Mouse (Mus musculus) intestine, embryonic 16.5 days (tissue): ENCODE measurements around the gene Zbed4. TPM values are rescaled to one million over a fixed set of nuclear protein-coding genes. Genes with fewer than 3 reads are reported as not detected.

Source experiments
- ATAC-seq: fragments of 200-750 bp; cut with Nextera tagmentation; 2 replicates; pipeline ENCODE4 v1.8.0; 2017; ENCODE audit warnings: moderate TSS enrichment, moderate library complexity
- H3K27ac ChIP-seq: fragments of 300-500 bp; sonication (generic); 2 replicates; pipeline ENCODE4 v1.5.1; 2014; ENCODE audit warnings: mild to moderate bottlenecking, low read length
- H3K27me3 ChIP-seq: fragments of 300-500 bp; sonication (generic); replicated peaks from 2 replicates; pipeline ENCODE4 v1.6.1; 2014; ENCODE audit warnings: low read length, control low read depth, mixed read lengths; ENCODE audit not compliant: control insufficient read depth, insufficient read depth
- H3K36me3 ChIP-seq: fragments of 300-500 bp; sonication (generic); 2 replicates; pipeline ENCODE4 v1.6.1; 2014; ENCODE audit warnings: low read length, control low read depth; ENCODE audit not compliant: control insufficient read depth, insufficient read depth
- H3K4me1 ChIP-seq: fragments of 300-500 bp; sonication (generic); 2 replicates; pipeline ENCODE4 v1.6.1; 2014; ENCODE audit warnings: low read length, control low read depth, mixed read lengths; ENCODE audit not compliant: control insufficient read depth, insufficient read depth
- H3K4me2 ChIP-seq: fragments of 300-500 bp; sonication (generic); 2 replicates; pipeline ENCODE4 v1.6.1; 2014; ENCODE audit warnings: low read depth, low read length, control low read depth
- H3K4me3 ChIP-seq: fragments of 300-500 bp; sonication (generic); 2 replicates; pipeline ENCODE4 v1.5.1; 2014; ENCODE audit warnings: mild to moderate bottlenecking, low read length
- H3K9ac ChIP-seq: fragments of 300-500 bp; sonication (generic); 2 replicates; pipeline ENCODE4 v1.6.1; 2014; ENCODE audit warnings: low read depth, low read length
- H3K9me3 ChIP-seq: fragments of 300-500 bp; sonication (generic); 2 replicates; pipeline ENCODE4 v1.6.1; 2016; ENCODE audit warnings: low read length, control low read depth; ENCODE audit not compliant: control insufficient read depth
- WGBS: fragments of 180-500 bp; shearing (Covaris S2); extraction: QIAGEN DNeasy Blood & Tissue Kit; methylation state at CpG from one replicate; pipeline ENCODE4 v1.1.7; 2014; 5-methylcytosine and 5-hydroxymethylcytosine counted together
- polyA plus RNA-seq: library from polyadenylated mRNA; unstranded; fragments of >200 nt; fragmentation: Nextera tagmentation; extraction: Ambion mirVana; gene quantifications from 2 replicates; pipeline ENCODE4 v1.2.1, GENCODE M21; 2015

The Zbed4 gene
- polyA plus RNA-seq, 1 experiment from 2014 or later, result 11.9 TPM

GRCm38 (mm10) chr15:88814411-88815047, 63.1 kb downstream of the Zbed4 start:
- 92% methylated on average over 11 of the region's 11 CpGs for WGBS
- Histone ChIP-seq H3K9me3 (no peaks in the 10 kb centered on the region), H3K27ac (no peak overlapping the region), H3K36me3 (peaks cover 19% of the 10 kb centered on the region), H3K27me3 (no peaks in the 10 kb centered on the region), H3K4me2 (no peak overlapping the region), H3K4me3 (no peak overlapping the region), H3K9ac (no peak overlapping the region), H3K4me1 (peaks cover 4% of the 10 kb centered on the region)
- no peak for ATAC-seq

- Histone ChIP-seq H3K9ac (no peak overlapping the region), H3K27ac (no peak overlapping the region), H3K4me3 (no peak overlapping the region), H3K4me2 (no peak overlapping the region), H3K9me3 (no peaks in the 10 kb centered on the region), H3K4me1 (peaks cover 7% of the 10 kb centered on the region), H3K27me3 (no peaks in the 10 kb centered on the region), H3K36me3 (peaks cover 19% of the 10 kb centered on the region)
- 89% methylated on average over 6 of the region's 6 CpGs for WGBS
- no peak for ATAC-seq
Measured at GRCm38 (mm10) chr15:88815196-88815700, 63.8 kb downstream of the Zbed4 start.

GRCm38 (mm10) chr15:88819026-88819905, 67.8 kb downstream of the Zbed4 start, which contains the start of the genes Alg12 and Creld2:
Gene Alg12, minus strand, starts transcription at chr15:88819318.
Gene Creld2, plus strand, starts transcription at chr15:88819646.
- H3K27ac ChIP-seq, result peak within 1 kb of the TSS; percentile 74
- H3K4me3 ChIP-seq, result peak within 1 kb of the TSS; percentile 86
- no peaks in the 10 kb centered on the region for H3K9me3 ChIP-seq
- peak within 1 kb of the TSS; percentile 73 for H3K4me2 ChIP-seq
- WGBS, result under 1% methylated on average over 86 of the region's 88 CpGs
- H3K27me3 ChIP-seq, result no peaks in the 10 kb centered on the region
- peaks cover 26% of the 10 kb centered on the region for H3K36me3 ChIP-seq
- peak; percentile 99 for ATAC-seq
- H3K9ac ChIP-seq, result peak within 1 kb of the TSS; percentile 90
- peaks cover 19% of the 10 kb centered on the region for H3K4me1 ChIP-seq

GRCm38 (mm10) chr15:88819906-88820303, 68.4 kb downstream of the Zbed4 start:
- ATAC-seq, result no peak; the same call in 1 of the 2 replicates
- Histone ChIP-seq H3K36me3 (peaks cover 19% of the 10 kb centered on the region), H3K4me1 (peaks cover 19% of the 10 kb centered on the region), H3K27ac (no peak overlapping the region; the same call in 1 of the 2 replicates), H3K27me3 (no peaks in the 10 kb centered on the region), H3K4me2 (peak overlapping the region; percentile 73), H3K4me3 (peak overlapping the region; percentile 86), H3K9me3 (no peaks in the 10 kb centered on the region), H3K9ac (peak overlapping the region; percentile 90)
- WGBS, result under 1% methylated on average over 23 of the region's 23 CpGs

- peaks cover 9% of the 10 kb centered on the region; the same call in 1 of the 2 replicates for H3K36me3 ChIP-seq
- H3K9ac ChIP-seq, result peak overlapping the region; percentile 19; the same call in 1 of the 2 replicates
- WGBS, result 83% methylated on average over 7 of the region's 7 CpGs
- peaks cover 19% of the 10 kb centered on the region for H3K4me1 ChIP-seq
- H3K27ac ChIP-seq, result no peak overlapping the region
- no peak for ATAC-seq
- H3K9me3 ChIP-seq, result no peaks in the 10 kb centered on the region
- H3K27me3 ChIP-seq, result no peaks in the 10 kb centered on the region
- no peak overlapping the region for H3K4me3 ChIP-seq
- 0 out of 2 replicates have a peak overlapping the region, but pooled peaks have one; percentile 6 for H3K4me2 ChIP-seq
Measured at GRCm38 (mm10) chr15:88821403-88821802, 69.9 kb downstream of the Zbed4 start.

- WGBS, result 95% methylated on average over 7 of the region's 7 CpGs
- H3K27me3 ChIP-seq, result no peaks in the 10 kb centered on the region
- ATAC-seq, result no peak
- peaks cover 19% of the 10 kb centered on the region for H3K4me1 ChIP-seq
- no peak overlapping the region for H3K27ac ChIP-seq
- H3K4me3 ChIP-seq, result no peak overlapping the region
- no peaks in the 10 kb centered on the region for H3K9me3 ChIP-seq
- peaks cover 9% of the 10 kb centered on the region; the same call in 1 of the 2 replicates for H3K36me3 ChIP-seq
- H3K4me2 ChIP-seq, result no peak overlapping the region
- H3K9ac ChIP-seq, result no peak overlapping the region
Measured at GRCm38 (mm10) chr15:88822513-88822912, 71.1 kb downstream of the Zbed4 start.

- Histone ChIP-seq H3K27me3 (no peaks in the 10 kb centered on the region), H3K4me3 (no peak overlapping the region), H3K9ac (no peak overlapping the region), H3K4me1 (peaks cover 18% of the 10 kb centered on the region), H3K27ac (no peak overlapping the region), H3K36me3 (peaks cover 9% of the 10 kb centered on the region; the same call in 1 of the 2 replicates), H3K4me2 (no peak overlapping the region), H3K9me3 (no peaks in the 10 kb centered on the region)
- ATAC-seq, result no peak
- 91% methylated on average over 5 of the region's 5 CpGs for WGBS
Measured at GRCm38 (mm10) chr15:88823376-88823775, 71.9 kb downstream of the Zbed4 start.

- H3K4me2 ChIP-seq, result no peak overlapping the region
- H3K9me3 ChIP-seq, result no peaks in the 10 kb centered on the region
- WGBS, result 93% methylated on average over 6 of the region's 6 CpGs
- peaks cover 6% of the 10 kb centered on the region; the same call in 1 of the 2 replicates for H3K4me1 ChIP-seq
- peaks cover 8% of the 10 kb centered on the region; the same call in 1 of the 2 replicates for H3K36me3 ChIP-seq
- no peak overlapping the region for H3K4me3 ChIP-seq
- no peaks in the 10 kb centered on the region for H3K27me3 ChIP-seq
- no peak for ATAC-seq
- H3K27ac ChIP-seq, result no peak overlapping the region
- H3K9ac ChIP-seq, result no peak overlapping the region
Measured at GRCm38 (mm10) chr15:88827466-88827865, 76.0 kb downstream of the Zbed4 start.
